Mouse (Mus musculus): ENCODE results near the gene Olfr1489.
"Not testable (repeated sequence)": the region's sequence is repeated elsewhere in the genome, so short reads cannot be mapped to it uniquely, and the experiment has no call there.

Olfr1489 gene

DNA sequence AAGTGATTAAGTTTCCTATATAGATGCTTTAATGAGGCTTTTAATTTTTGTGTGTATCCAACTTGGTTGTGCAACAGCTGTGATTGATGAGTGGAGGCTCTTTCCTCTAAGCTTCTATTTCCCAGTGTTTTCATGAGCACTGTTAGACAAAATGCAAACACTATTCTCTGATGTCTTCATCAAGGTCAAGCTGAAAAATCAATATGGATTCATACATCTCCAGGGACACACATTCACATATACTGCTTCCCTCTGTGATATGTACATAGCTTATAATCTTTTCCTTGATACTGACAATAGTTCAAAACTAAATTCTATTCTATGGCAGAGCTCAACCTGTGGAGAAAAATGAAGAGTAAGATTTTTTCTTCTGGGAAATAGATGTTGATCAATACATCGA lies at the start of gene Olfr1489:
TSS of gene Olfr1489 (plus strand) at position 301 of the 400 bp plus-strand sequence.
- DNase-seq (ENCODE audit: low spot score in 2 of 2): no peak

GRCm38 (mm10) chr19:13583211-13583610 lies 48.2 kb upstream of the Olfr1489 start, which contains the start of gene Olfr1484:
Gene Olfr1484 (plus strand): TSS chr19:13583511.
- no peak for DNase-seq (ENCODE audit: low spot score in 2 of 2)

GRCm38 (mm10) chr19:13617075-13617474 lies 14.3 kb upstream of the Olfr1489 start, which contains the start of gene Olfr1487:
Gene Olfr1487 (plus strand): TSS chr19:13617375.
- DNase-seq (ENCODE audit: low spot score in 2 of 2): not testable (repeated sequence)

- DNase-seq (ENCODE audit: low spot score in 2 of 2): no peak
Observed at GRCm38 (mm10) chr19:13650791-13651190, 19.4 kb downstream of the Olfr1489 start, which contains the start of gene Olfr1490. Gene Olfr1490 (plus strand): TSS chr19:13651091.

Data from urinary bladder, postnatal 4 days (tissue).